Mouse (Mus musculus) regulatory T cell (primary cell): Measurements from ENCODE around the gene Catsper2.

Experiments
- in situ Hi-C: fragments of 300-600 bp; cut with MboI, MseI; formaldehyde crosslinking; loops from one replicate; pipeline ENCODE4 v1.15.1; 2025; ENCODE audit warnings: high pct_unique_total_duplicates

Gene Catsper2

GRCm38 (mm10) chr2:121434854-121435253, 21.3 kb upstream of the Catsper2 start:
- in situ Hi-C loops, result no loop called here

GRCm38 (mm10) chr2:121425890-121426289, 12.3 kb upstream of the Catsper2 start:
- in situ Hi-C loops, result no loop called here

GRCm38 (mm10) chr2:121423166-121423565, 9.6 kb upstream of the Catsper2 start:
- in situ Hi-C loops, result no loop called here

GRCm38 (mm10) chr2:121418476-121418875, 4.9 kb upstream of the Catsper2 start:
- in situ Hi-C loops, result loop anchor here (10.0 kb wide), 1 partner anchor 1954 kb away; no protein-coding TSS in a partner anchor

GRCm38 (mm10) chr2:121416356-121416755, 2.8 kb upstream of the Catsper2 start:
- in situ Hi-C loops, result loop anchor here (10.0 kb wide), 1 partner anchor 1952 kb away; no protein-coding TSS in a partner anchor

GRCm38 (mm10) chr2:121415591-121415990, 2.0 kb upstream of the Catsper2 start:
- in situ Hi-C loops, result loop anchor here (10.0 kb wide), 1 partner anchor 1951 kb away; no protein-coding TSS in a partner anchor

GRCm38 (mm10) chr2:121415103-121415502, 1.5 kb upstream of the Catsper2 start:
- in situ Hi-C loops, result loop anchor here (10.0 kb wide), 1 partner anchor 1950 kb away; no protein-coding TSS in a partner anchor

- in situ Hi-C loops, result loop anchor here (10.0 kb wide), 1 partner anchor 1949 kb away; no protein-coding TSS in a partner anchor
These were observed 620 bp upstream of the Catsper2 start for GRCm38 (mm10) chr2:121414139-121414685.

- in situ Hi-C loops, result loop anchor here (10.0 kb wide), 1 partner anchor 1948 kb away; no protein-coding TSS in a partner anchor
These were observed 677 bp downstream of the Catsper2 start for GRCm38 (mm10) chr2:121412843-121413386.

- in situ Hi-C loops, result no loop called here
These were observed 5.4 kb downstream of the Catsper2 start for GRCm38 (mm10) chr2:121408160-121408559.

GRCm38 (mm10) chr2:121403296-121403695, 10.3 kb downstream of the Catsper2 start:
- in situ Hi-C loops, result no loop called here

GRCm38 (mm10) chr2:121396624-121397023, 17.0 kb downstream of the Catsper2 start:
- in situ Hi-C loops, result no loop called here

- in situ Hi-C loops, result loop anchor here (10.0 kb wide), 1 partner anchor 1722 kb away; the partner anchor contains the start of gene Ndufaf1
These were observed 26.5 kb downstream of the Catsper2 start, which contains the start of gene Strc for GRCm38 (mm10) chr2:121386961-121387575. TSS of gene Strc (minus strand) at chr2:121387168.

- in situ Hi-C loops, result no loop called here
These were observed 38.8 kb downstream of the Catsper2 start for GRCm38 (mm10) chr2:121374766-121375165.

- in situ Hi-C loops, result no loop called here
These were observed 41.3 kb downstream of the Catsper2 start for GRCm38 (mm10) chr2:121372266-121372665.

GRCm38 (mm10) chr2:121370921-121371320, 42.7 kb downstream of the Catsper2 start:
- in situ Hi-C loops, result no loop called here

- in situ Hi-C loops, result no loop called here
These were observed 44.8 kb downstream of the Catsper2 start for GRCm38 (mm10) chr2:121368831-121369230.

- in situ Hi-C loops, result no loop called here
These were observed 49.9 kb downstream of the Catsper2 start for GRCm38 (mm10) chr2:121363656-121364055.

GRCm38 (mm10) chr2:121359461-121359860, 54.1 kb downstream of the Catsper2 start:
- in situ Hi-C loops, result no loop called here

GRCm38 (mm10) chr2:121358381-121358780, 55.2 kb downstream of the Catsper2 start:
- in situ Hi-C loops, result no loop called here

GRCm38 (mm10) chr2:121357961-121358360, 55.6 kb downstream of the Catsper2 start:
- in situ Hi-C loops, result no loop called here

- in situ Hi-C loops, result no loop called here
These were observed 56.1 kb downstream of the Catsper2 start, which contains the start of gene Ckmt1 for GRCm38 (mm10) chr2:121357494-121357893. TSS of gene Ckmt1 (plus strand) at chr2:121357714.
